Mouse (Mus musculus) hindbrain, postnatal 0 days (tissue): ENCODE measurements around the gene Smarca4. TPM values are rescaled to one million over a fixed set of nuclear protein-coding genes. Genes with fewer than 3 reads are reported as not detected.
"Not testable (repeated sequence)": the region's sequence is repeated elsewhere in the genome, so short reads cannot be mapped to it uniquely, and the experiment has no call there.

Source experiments
- ATAC-seq: fragments of 200-750 bp; cut with Nextera tagmentation; 2 replicates; pipeline ENCODE4 v1.8.0; 2017; ENCODE audit warnings: mild to moderate bottlenecking, moderate TSS enrichment, moderate library complexity
- DNase-seq: peaks from one replicate; pipeline ENCODE4 v3.0.0-alpha.2; 2015; ENCODE audit warnings: low spot score
- H3K27ac ChIP-seq: fragments of 300-500 bp; sonication (generic); 2 replicates; pipeline ENCODE4 v1.5.1; 2014; ENCODE audit warnings: mild to moderate bottlenecking
- H3K27me3 ChIP-seq: fragments of 300-500 bp; sonication (generic); 2 replicates; pipeline ENCODE4 v1.6.1; 2014; ENCODE audit warnings: low read length, mixed read lengths; ENCODE audit not compliant: insufficient read depth
- H3K36me3 ChIP-seq: fragments of 300-500 bp; sonication (generic); 2 replicates; pipeline ENCODE4 v1.6.1; 2014; ENCODE audit warnings: low read length, mixed read lengths; ENCODE audit not compliant: insufficient read depth
- H3K4me1 ChIP-seq: fragments of 300-500 bp; sonication (generic); 2 replicates; pipeline ENCODE4 v1.6.1; 2014; ENCODE audit warnings: antibody characterized with exemption, low read length, mixed read lengths; ENCODE audit not compliant: insufficient read depth
- H3K4me2 ChIP-seq: fragments of 300-500 bp; sonication (generic); 2 replicates; pipeline ENCODE4 v1.6.1; 2014; ENCODE audit warnings: low read depth, mild to moderate bottlenecking, low read length, moderate library complexity, mixed read lengths
- H3K4me3 ChIP-seq: fragments of 300-500 bp; sonication (generic); 2 replicates; pipeline ENCODE4 v1.5.1; 2014; ENCODE audit warnings: low read length
- H3K9ac ChIP-seq: fragments of 300-500 bp; sonication (generic); replicated peaks from 2 replicates; pipeline ENCODE4 v1.6.1; 2014; ENCODE audit warnings: mild to moderate bottlenecking, low read length, moderate library complexity, mixed read lengths
- H3K9me3 ChIP-seq: fragments of 300-500 bp; sonication (generic); 2 replicates; pipeline ENCODE4 v1.6.1; 2016; ENCODE audit warnings: low read length, mixed read lengths
- CTCF ChIP-seq: IDR thresholded peaks from 2 replicates; pipeline ENCODE4 v1.5.1; 2016; ENCODE audit warnings: antibody characterized with exemption, control low read depth, low read depth
- WGBS: fragments of 180-500 bp; shearing (Covaris S2); extraction: QIAGEN DNeasy Blood & Tissue Kit; methylation state at CpG from one replicate; pipeline ENCODE4 v1.1.7; 2014; 5-methylcytosine and 5-hydroxymethylcytosine counted together
- polyA plus RNA-seq: library from polyadenylated mRNA; unstranded; fragments of >200 nt; fragmentation: Nextera tagmentation; extraction: Ambion mirVana; gene quantifications from 2 replicates; pipeline ENCODE4 v1.2.1, GENCODE M21; 2015
- total RNA-seq: library from RNA; depleted of rRNA; stranded (reverse); fragments of >200 nt; gene quantifications from 2 replicates; pipeline ENCODE4 v1.2.3, GENCODE M21; 2014

Smarca4 gene
- total and polyA plus RNA-seq, 2 experiments from 2014 or later = 80.6 to 171 TPM

GRCm38 (mm10) chr9:21692491-21692890 is 76.5 kb downstream of the Smarca4 start:
- peaks cover 43% of the 10 kb centered on the region; the same call in 1 of the 2 replicates for H3K36me3 ChIP-seq

GRCm38 (mm10) chr9:21694071-21694470 is 78.1 kb downstream of the Smarca4 start:
- peaks cover 36% of the 10 kb centered on the region; the same call in 1 of the 2 replicates for H3K36me3 ChIP-seq
- no peaks in the 10 kb centered on the region for H3K27me3 ChIP-seq
- no peaks in the 10 kb centered on the region for H3K9me3 ChIP-seq
- H3K4me3 ChIP-seq = no peak overlapping the region
- no peak for DNase-seq
- H3K4me2 ChIP-seq = no peak overlapping the region
- no peaks in the 10 kb centered on the region for H3K4me1 ChIP-seq
- no peak overlapping the region for H3K27ac ChIP-seq
- ATAC-seq = no peak
- no peak overlapping the region for H3K9ac ChIP-seq
- no peak for TF ChIP-seq CTCF

More at GRCm38 (mm10) chr9:21692491-21692890, 76.5 kb downstream of the Smarca4 start:
- H3K4me2 ChIP-seq = no peak overlapping the region
- WGBS = 95% methylated on average over 4 of the region's 4 CpGs
- H3K4me3 ChIP-seq = no peak overlapping the region
- H3K27ac ChIP-seq = no peak overlapping the region
- ATAC-seq = no peak
- no peak for TF ChIP-seq CTCF
- H3K27me3 ChIP-seq = no peaks in the 10 kb centered on the region
- no peak overlapping the region for H3K9ac ChIP-seq
- H3K9me3 ChIP-seq = no peaks in the 10 kb centered on the region
- no peak for DNase-seq
- no peaks in the 10 kb centered on the region for H3K4me1 ChIP-seq

- WGBS = 86% methylated on average over 5 of the region's 5 CpGs
These were observed 79.3 kb downstream of the Smarca4 start for GRCm38 (mm10) chr9:21695229-21695792.

GRCm38 (mm10) chr9:21697121-21697520 is 81.2 kb downstream of the Smarca4 start:
- H3K4me3 ChIP-seq = no peak overlapping the region
- H3K4me1 ChIP-seq = no peaks in the 10 kb centered on the region
- TF ChIP-seq CTCF = no peak
- ATAC-seq (no peak), DNase-seq (no peak)
- no peak overlapping the region for H3K9ac ChIP-seq
- no peak overlapping the region for H3K4me2 ChIP-seq
- no peaks in the 10 kb centered on the region for H3K9me3 ChIP-seq
- peaks cover 47% of the 10 kb centered on the region for H3K36me3 ChIP-seq
- WGBS = 78% methylated on average over 6 of the region's 6 CpGs
- H3K27me3 ChIP-seq = no peaks in the 10 kb centered on the region
- no peak overlapping the region for H3K27ac ChIP-seq

More at GRCm38 (mm10) chr9:21695229-21695792, 79.3 kb downstream of the Smarca4 start:
- H3K27me3 ChIP-seq = no peaks in the 10 kb centered on the region
- H3K9ac ChIP-seq = no peak overlapping the region
- no peak for TF ChIP-seq CTCF
- no peak overlapping the region for H3K4me3 ChIP-seq
- H3K27ac ChIP-seq = no peak overlapping the region
- no peak for DNase-seq
- no peaks in the 10 kb centered on the region for H3K9me3 ChIP-seq
- peaks cover 35% of the 10 kb centered on the region; the same call in 1 of the 2 replicates for H3K36me3 ChIP-seq
- ATAC-seq = no peak
- no peak overlapping the region for H3K4me2 ChIP-seq
- no peaks in the 10 kb centered on the region for H3K4me1 ChIP-seq

- 93% methylated on average over 6 of the region's 6 CpGs for WGBS
- H3K36me3 ChIP-seq = peaks cover 58% of the 10 kb centered on the region
- H3K27me3 ChIP-seq = not testable (repeated sequence)
These were observed 83.3 kb downstream of the Smarca4 start for GRCm38 (mm10) chr9:21699280-21699679.

GRCm38 (mm10) chr9:21701091-21701490 is 85.1 kb downstream of the Smarca4 start:
- 94% methylated on average over 14 of the region's 14 CpGs for WGBS
- Histone ChIP-seq H3K27me3 (no peaks in the 10 kb centered on the region), H3K4me3 (no peak overlapping the region), H3K27ac (no peak overlapping the region), H3K4me1 (no peaks in the 10 kb centered on the region), H3K4me2 (no peak overlapping the region), H3K9ac (no peak overlapping the region), H3K9me3 (no peaks in the 10 kb centered on the region), H3K36me3 (peaks cover 62% of the 10 kb centered on the region)
- no peak for TF ChIP-seq CTCF
- DNase-seq (no peak), ATAC-seq (no peak)

More at GRCm38 (mm10) chr9:21699280-21699679, 83.3 kb downstream of the Smarca4 start:
- not testable (repeated sequence) for H3K9me3 ChIP-seq, ATAC-seq, H3K9ac ChIP-seq, H3K4me2 ChIP-seq, DNase-seq, H3K4me3 ChIP-seq, H3K4me1 ChIP-seq, H3K27ac ChIP-seq
- peak; percentile 40 for TF ChIP-seq CTCF

GRCm38 (mm10) chr9:21703494-21703893 is 87.5 kb downstream of the Smarca4 start:
- no peak overlapping the region for H3K27ac ChIP-seq
- no peaks in the 10 kb centered on the region for H3K9me3 ChIP-seq
- no peak overlapping the region for H3K4me3 ChIP-seq
- no peak for TF ChIP-seq CTCF
- no peak overlapping the region for H3K9ac ChIP-seq
- no peaks in the 10 kb centered on the region for H3K27me3 ChIP-seq
- 95% methylated on average over 7 of the region's 7 CpGs for WGBS
- H3K4me2 ChIP-seq = no peak overlapping the region
- no peaks in the 10 kb centered on the region for H3K4me1 ChIP-seq
- DNase-seq = no peak
- H3K36me3 ChIP-seq = peaks cover 62% of the 10 kb centered on the region
- no peak for ATAC-seq
